Mouse (Mus musculus): ENCODE results near the gene Gtdc1. TPM values are rescaled to one million over a fixed set of nuclear protein-coding genes. Genes with fewer than 3 reads are reported as not detected.

The Gtdc1 gene
- polyA plus RNA-seq, 1 experiment from 2014 or later, result 9.8 TPM

DNA sequence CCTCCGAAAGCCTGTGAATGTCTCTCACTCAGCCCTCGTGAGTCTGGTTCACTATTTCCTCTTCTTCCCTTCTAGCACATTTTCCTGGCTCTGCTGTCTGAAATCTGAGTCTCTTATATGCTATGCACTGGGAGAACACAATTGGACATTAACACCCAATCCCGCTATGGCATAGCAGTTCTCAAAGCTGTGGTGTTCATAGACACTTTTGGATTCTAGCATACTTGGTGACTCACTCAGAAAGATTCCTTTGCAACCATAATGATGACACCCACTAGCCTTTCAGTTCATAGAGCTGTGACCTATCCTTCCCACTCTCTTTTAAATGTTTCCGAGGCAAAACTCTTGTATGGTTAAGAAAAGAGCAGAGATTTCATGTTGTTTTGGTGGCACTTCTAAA lies 33.7 kb upstream of the Gtdc1 start:
- no peaks in the 10 kb centered on the region for H3K4me1 ChIP-seq (ENCODE audit: control insufficient read depth, insufficient read depth, low read length)
- no peak for ATAC-seq (replicated peaks; ENCODE audit: insufficient number of reproducible peaks, low FRiP score, low TSS enrichment)
- H3K27me3 ChIP-seq (ENCODE audit: control insufficient read depth, insufficient read depth, low read length), result no peaks in the 10 kb centered on the region
- no peak overlapping the region for H3K4me3 ChIP-seq (ENCODE audit: low read depth, low read length)
- no peaks in the 10 kb centered on the region for H3K9me3 ChIP-seq (replicated peaks; ENCODE audit: control insufficient read depth, low read length)
- H3K36me3 ChIP-seq (ENCODE audit: control insufficient read depth, insufficient read depth, low read length), result no peaks in the 10 kb centered on the region
- H3K9ac ChIP-seq (ENCODE audit: low read depth, low read length), result no peak overlapping the region
- WGBS (ENCODE audit: insufficient replicate concordance), result 81% methylated on average over 4 of the region's 4 CpGs
- no peak overlapping the region for H3K4me2 ChIP-seq
- H3K27ac ChIP-seq (ENCODE audit: low read depth, low read length), result no peak overlapping the region

DNA sequence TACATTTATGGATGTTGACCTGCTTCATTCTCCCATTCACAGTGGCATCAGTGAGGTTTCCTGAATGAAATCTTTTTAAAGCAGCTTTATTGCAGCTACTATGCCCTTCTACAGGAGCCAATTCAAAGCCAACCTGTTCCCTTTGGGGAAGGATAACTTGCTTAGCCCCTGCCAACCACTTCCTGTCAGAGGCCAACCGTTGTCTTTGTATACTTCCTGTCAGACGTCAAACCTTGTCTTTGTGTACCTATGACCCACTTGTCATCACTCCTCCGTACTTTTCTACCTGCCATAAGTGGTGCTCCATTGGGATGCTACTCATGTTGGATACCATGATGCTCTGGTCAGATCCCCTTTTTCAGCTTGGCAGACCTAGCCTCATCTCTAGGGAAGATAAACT lies 33.1 kb upstream of the Gtdc1 start:
- Histone ChIP-seq H3K4me3 (ENCODE audit: low read depth, low read length) (no peak overlapping the region), H3K9ac (ENCODE audit: low read depth, low read length) (no peak overlapping the region), H3K4me1 (ENCODE audit: control insufficient read depth, insufficient read depth, low read length) (no peaks in the 10 kb centered on the region), H3K36me3 (ENCODE audit: control insufficient read depth, insufficient read depth, low read length) (no peaks in the 10 kb centered on the region), H3K27ac (ENCODE audit: low read depth, low read length) (no peak overlapping the region), H3K9me3 (replicated peaks; ENCODE audit: control insufficient read depth, low read length) (no peaks in the 10 kb centered on the region), H3K27me3 (ENCODE audit: control insufficient read depth, insufficient read depth, low read length) (no peaks in the 10 kb centered on the region), H3K4me2 (no peak overlapping the region)
- 76% methylated on average over 3 of the region's 3 CpGs for WGBS (ENCODE audit: insufficient replicate concordance)
- ATAC-seq (replicated peaks; ENCODE audit: insufficient number of reproducible peaks, low FRiP score, low TSS enrichment), result no peak

DNA sequence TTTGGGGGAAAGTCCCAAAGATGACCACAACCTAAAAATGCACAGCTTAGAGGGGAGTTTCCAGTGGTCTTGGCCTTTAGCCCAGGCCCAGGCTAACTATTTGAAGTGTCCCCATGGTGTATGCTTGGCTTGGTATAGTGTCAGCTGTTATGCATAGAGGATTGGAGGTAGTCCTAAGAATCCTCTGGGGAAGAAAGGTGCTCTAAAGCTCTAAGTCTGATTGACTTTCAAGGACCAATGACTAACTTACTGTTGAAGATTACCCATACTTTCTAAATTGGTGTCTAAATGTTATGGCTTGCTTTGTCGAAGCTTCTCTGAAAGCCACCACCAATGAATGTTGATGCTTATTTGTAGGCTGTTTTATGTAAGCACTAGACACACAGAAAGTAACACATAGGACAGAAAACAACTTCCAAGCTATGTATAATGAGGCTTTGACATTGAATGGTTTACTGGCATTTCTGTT lies 29.9 kb upstream of the Gtdc1 start:
- Histone ChIP-seq H3K4me3 (ENCODE audit: low read depth, low read length) (no peak overlapping the region), H3K4me2 (no peak overlapping the region), H3K36me3 (ENCODE audit: control insufficient read depth, insufficient read depth, low read length) (no peaks in the 10 kb centered on the region), H3K4me1 (ENCODE audit: control insufficient read depth, insufficient read depth, low read length) (peaks cover 13% of the 10 kb centered on the region), H3K27me3 (ENCODE audit: control insufficient read depth, insufficient read depth, low read length) (no peaks in the 10 kb centered on the region), H3K9ac (ENCODE audit: low read depth, low read length) (no peak overlapping the region), H3K27ac (ENCODE audit: low read depth, low read length) (no peak overlapping the region), H3K9me3 (replicated peaks; ENCODE audit: control insufficient read depth, low read length) (no peaks in the 10 kb centered on the region)
- no peak for ATAC-seq (replicated peaks; ENCODE audit: insufficient number of reproducible peaks, low FRiP score, low TSS enrichment)
- WGBS (ENCODE audit: insufficient replicate concordance), result 78% methylated on average over 1 of the region's 1 CpGs

DNA sequence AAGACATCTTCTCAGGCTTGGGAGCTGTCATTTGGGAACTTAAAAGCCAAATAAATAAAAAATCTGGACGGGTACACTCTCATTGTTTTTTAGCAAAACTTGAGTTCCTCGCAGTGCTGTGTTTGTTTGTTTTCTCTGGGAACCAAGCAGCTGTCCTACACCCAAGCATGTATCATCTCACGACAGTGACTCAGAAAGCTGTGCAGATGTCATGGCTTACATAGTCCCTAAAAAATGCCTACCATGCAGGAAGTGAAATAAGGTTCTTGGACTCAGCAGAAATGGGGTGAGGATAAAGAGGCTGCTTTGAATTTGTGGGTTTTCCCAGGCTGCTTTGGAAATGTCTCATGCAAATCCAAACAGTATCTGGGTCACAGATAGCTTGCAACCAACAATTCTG lies 28.8 kb upstream of the Gtdc1 start:
- H3K27ac ChIP-seq (ENCODE audit: low read depth, low read length), result no peak overlapping the region
- WGBS (ENCODE audit: insufficient replicate concordance), result 33% methylated on average over 3 of the region's 3 CpGs
- ATAC-seq (replicated peaks; ENCODE audit: insufficient number of reproducible peaks, low FRiP score, low TSS enrichment), result no peak

DNA sequence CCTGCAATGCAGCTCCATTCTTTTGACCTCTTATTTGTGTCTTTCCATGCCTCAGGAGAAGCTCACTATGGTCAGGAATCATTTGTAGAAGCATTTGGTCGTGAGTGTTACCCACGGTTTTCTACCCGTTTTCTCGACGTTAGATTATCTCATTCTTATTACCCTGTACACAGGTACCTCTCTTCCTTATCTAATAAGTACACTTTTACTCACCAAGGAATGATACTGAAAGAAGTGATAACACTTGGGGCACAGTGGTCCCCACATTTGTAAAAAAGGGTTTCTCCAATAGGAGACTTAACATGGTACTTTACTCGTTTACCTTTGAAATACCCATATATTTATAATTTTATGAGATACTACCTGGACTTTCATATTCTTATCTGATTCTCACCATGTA lies 28.0 kb upstream of the Gtdc1 start:
- H3K4me3 ChIP-seq (ENCODE audit: low read depth, low read length), result no peak overlapping the region
- no peak overlapping the region for H3K9ac ChIP-seq (ENCODE audit: low read depth, low read length)
- H3K4me1 ChIP-seq (ENCODE audit: control insufficient read depth, insufficient read depth, low read length), result peaks cover 20% of the 10 kb centered on the region
- H3K36me3 ChIP-seq (ENCODE audit: control insufficient read depth, insufficient read depth, low read length), result no peaks in the 10 kb centered on the region
- H3K27ac ChIP-seq (ENCODE audit: low read depth, low read length), result no peak overlapping the region
- H3K9me3 ChIP-seq (replicated peaks; ENCODE audit: control insufficient read depth, low read length), result no peaks in the 10 kb centered on the region
- 70% methylated on average over 6 of the region's 6 CpGs for WGBS (ENCODE audit: insufficient replicate concordance)
- no peaks in the 10 kb centered on the region for H3K27me3 ChIP-seq (ENCODE audit: control insufficient read depth, insufficient read depth, low read length)
- ATAC-seq (replicated peaks; ENCODE audit: insufficient number of reproducible peaks, low FRiP score, low TSS enrichment), result no peak
- no peak overlapping the region for H3K4me2 ChIP-seq

More for the DNA sequence above, 28.8 kb upstream of the Gtdc1 start:
- H3K4me3 ChIP-seq (ENCODE audit: low read depth, low read length), result no peak overlapping the region
- peaks cover 20% of the 10 kb centered on the region for H3K4me1 ChIP-seq (ENCODE audit: control insufficient read depth, insufficient read depth, low read length)
- no peak overlapping the region for H3K4me2 ChIP-seq
- no peaks in the 10 kb centered on the region for H3K36me3 ChIP-seq (ENCODE audit: control insufficient read depth, insufficient read depth, low read length)
- H3K9ac ChIP-seq (ENCODE audit: low read depth, low read length), result no peak overlapping the region
- no peaks in the 10 kb centered on the region for H3K27me3 ChIP-seq (ENCODE audit: control insufficient read depth, insufficient read depth, low read length)
- no peaks in the 10 kb centered on the region for H3K9me3 ChIP-seq (replicated peaks; ENCODE audit: control insufficient read depth, low read length)

DNA sequence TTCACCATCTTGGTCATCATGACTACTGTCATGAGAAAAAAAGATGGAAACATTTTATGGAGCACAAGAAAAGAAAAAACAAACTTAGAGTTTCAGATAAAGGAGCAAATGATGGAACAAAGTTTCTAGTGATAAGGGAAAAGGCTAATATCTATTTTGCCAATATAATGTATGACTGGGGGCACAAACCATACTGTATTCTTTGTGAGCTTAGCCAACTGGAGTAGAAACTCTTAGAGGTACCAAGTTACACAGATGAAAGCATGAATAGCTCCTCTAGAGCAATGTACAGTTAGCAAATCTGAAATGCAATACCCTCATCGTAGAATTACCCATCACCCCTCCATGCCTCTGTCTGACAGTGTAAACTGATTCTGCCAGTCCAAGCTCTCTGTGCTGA lies 26.7 kb upstream of the Gtdc1 start:
- H3K4me3 ChIP-seq (ENCODE audit: low read depth, low read length), result no peak overlapping the region
- peaks cover 20% of the 10 kb centered on the region for H3K4me1 ChIP-seq (ENCODE audit: control insufficient read depth, insufficient read depth, low read length)
- H3K9me3 ChIP-seq (replicated peaks; ENCODE audit: control insufficient read depth, low read length), result no peaks in the 10 kb centered on the region
- no peak overlapping the region for H3K9ac ChIP-seq (ENCODE audit: low read depth, low read length)
- no peak overlapping the region for H3K27ac ChIP-seq (ENCODE audit: low read depth, low read length)
- H3K27me3 ChIP-seq (ENCODE audit: control insufficient read depth, insufficient read depth, low read length), result no peaks in the 10 kb centered on the region
- no peaks in the 10 kb centered on the region for H3K36me3 ChIP-seq (ENCODE audit: control insufficient read depth, insufficient read depth, low read length)
- H3K4me2 ChIP-seq, result no peak overlapping the region
- ATAC-seq (replicated peaks; ENCODE audit: insufficient number of reproducible peaks, low FRiP score, low TSS enrichment), result no peak
- WGBS (ENCODE audit: insufficient replicate concordance), result 48% methylated on average over 1 of the region's 1 CpGs

DNA sequence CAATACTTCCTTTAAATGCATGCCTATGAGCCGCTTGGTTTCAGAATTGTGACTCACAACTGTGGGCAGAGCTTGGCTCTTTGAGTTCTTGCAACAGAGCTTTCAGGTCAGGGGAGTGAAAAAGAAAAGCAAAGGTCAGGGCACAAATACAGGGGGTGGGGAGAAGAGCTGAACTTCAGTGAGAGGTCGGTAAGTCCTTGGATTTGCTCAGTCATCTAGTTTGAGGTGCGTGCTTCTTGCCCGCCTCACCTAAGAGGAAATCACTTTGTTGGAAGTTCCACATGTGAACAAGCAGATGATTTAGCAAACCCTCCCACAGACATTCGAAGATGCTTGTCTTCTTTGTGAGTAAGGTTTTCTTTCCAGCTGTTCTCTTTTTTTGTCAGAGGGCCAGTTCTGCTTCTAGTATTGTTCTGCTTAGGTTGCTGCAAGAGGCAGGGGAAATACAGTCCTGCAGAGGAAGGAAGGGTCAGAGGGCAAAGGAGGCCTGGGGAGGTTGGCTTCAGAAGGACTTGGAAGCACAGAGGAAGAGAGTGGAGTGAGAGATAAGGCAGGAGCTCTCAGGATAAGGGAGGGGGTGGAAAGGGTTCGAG lies 25.5 kb upstream of the Gtdc1 start:
- H3K4me3 ChIP-seq (ENCODE audit: low read depth, low read length), result no peak overlapping the region
- H3K27me3 ChIP-seq (ENCODE audit: control insufficient read depth, insufficient read depth, low read length), result no peaks in the 10 kb centered on the region
- peak overlapping the region; percentile 42; the same call in 1 of the 2 replicates for H3K27ac ChIP-seq (ENCODE audit: low read depth, low read length)
- ATAC-seq (replicated peaks; ENCODE audit: insufficient number of reproducible peaks, low FRiP score, low TSS enrichment), result peak; percentile 67; the same call in 1 of the 2 replicates
- no peaks in the 10 kb centered on the region for H3K36me3 ChIP-seq (ENCODE audit: control insufficient read depth, insufficient read depth, low read length)
- no peak overlapping the region for H3K4me2 ChIP-seq
- 28% methylated on average over 6 of the region's 6 CpGs for WGBS (ENCODE audit: insufficient replicate concordance)
- no peak overlapping the region for H3K9ac ChIP-seq (ENCODE audit: low read depth, low read length)
- H3K4me1 ChIP-seq (ENCODE audit: control insufficient read depth, insufficient read depth, low read length), result peaks cover 20% of the 10 kb centered on the region
- H3K9me3 ChIP-seq (replicated peaks; ENCODE audit: control insufficient read depth, low read length), result no peaks in the 10 kb centered on the region

DNA sequence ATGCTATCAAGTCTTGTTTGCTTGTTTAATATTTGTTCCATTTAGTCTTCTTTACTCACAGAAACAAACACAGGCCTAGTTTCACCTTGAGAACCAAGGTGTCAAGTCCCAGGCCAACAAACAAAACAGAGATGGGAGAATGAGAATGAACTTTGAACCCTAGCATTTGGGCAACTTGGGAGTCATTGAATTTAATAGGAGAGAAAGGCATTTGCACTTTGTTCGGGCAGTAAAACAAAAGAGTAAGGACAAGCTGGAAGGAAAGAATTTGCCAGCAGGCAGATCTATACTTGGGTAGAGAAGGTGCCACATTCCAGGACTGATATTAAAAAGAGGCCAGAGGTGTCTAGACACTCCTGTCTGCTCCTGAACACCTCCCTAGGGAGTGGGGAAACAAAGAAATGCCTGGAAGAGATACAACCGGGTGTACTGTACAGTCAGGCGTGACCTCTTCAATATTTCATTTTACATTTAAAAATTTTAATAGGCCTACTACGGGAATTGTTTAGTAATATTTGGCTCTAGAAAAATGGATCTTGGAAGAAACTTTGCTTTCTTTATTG lies 24.3 kb upstream of the Gtdc1 start:
- H3K9ac ChIP-seq (ENCODE audit: low read depth, low read length), result no peak overlapping the region
- H3K27ac ChIP-seq (ENCODE audit: low read depth, low read length), result no peak overlapping the region
- no peaks in the 10 kb centered on the region for H3K27me3 ChIP-seq (ENCODE audit: control insufficient read depth, insufficient read depth, low read length)
- no peak overlapping the region for H3K4me3 ChIP-seq (ENCODE audit: low read depth, low read length)
- no peaks in the 10 kb centered on the region for H3K9me3 ChIP-seq (replicated peaks; ENCODE audit: control insufficient read depth, low read length)
- 46% methylated on average over 4 of the region's 4 CpGs for WGBS (ENCODE audit: insufficient replicate concordance)
- no peak overlapping the region for H3K4me2 ChIP-seq
- peaks cover 20% of the 10 kb centered on the region for H3K4me1 ChIP-seq (ENCODE audit: control insufficient read depth, insufficient read depth, low read length)
- 0 out of 2 replicates have a peak, but pooled peaks have one; percentile 59 for ATAC-seq (replicated peaks; ENCODE audit: insufficient number of reproducible peaks, low FRiP score, low TSS enrichment)
- H3K36me3 ChIP-seq (ENCODE audit: control insufficient read depth, insufficient read depth, low read length), result no peaks in the 10 kb centered on the region

DNA sequence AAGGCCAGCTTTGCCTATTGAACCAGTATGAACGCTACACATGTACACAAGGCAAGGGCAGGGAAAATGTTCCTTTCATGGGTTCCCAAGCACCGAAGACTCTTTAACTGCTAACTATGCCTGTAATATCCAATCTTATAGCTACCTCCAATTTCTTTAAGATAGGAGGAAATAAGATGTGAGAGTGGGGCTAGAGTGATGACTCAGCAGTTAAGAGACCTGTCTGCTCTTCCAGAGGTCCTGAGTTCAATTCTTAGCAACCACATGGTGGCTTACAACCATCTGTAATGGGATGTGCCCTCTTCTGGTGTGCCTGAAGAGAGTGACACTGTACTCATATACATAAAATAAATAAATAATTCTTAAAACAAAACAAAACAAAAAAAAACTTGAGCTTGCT lies 17.2 kb upstream of the Gtdc1 start:
- Histone ChIP-seq H3K4me3 (ENCODE audit: low read depth, low read length) (no peak overlapping the region), H3K4me1 (ENCODE audit: control insufficient read depth, insufficient read depth, low read length) (no peaks in the 10 kb centered on the region), H3K9me3 (replicated peaks; ENCODE audit: control insufficient read depth, low read length) (no peaks in the 10 kb centered on the region), H3K27ac (ENCODE audit: low read depth, low read length) (no peak overlapping the region), H3K4me2 (no peak overlapping the region), H3K9ac (ENCODE audit: low read depth, low read length) (no peak overlapping the region), H3K27me3 (ENCODE audit: control insufficient read depth, insufficient read depth, low read length) (no peaks in the 10 kb centered on the region), H3K36me3 (ENCODE audit: control insufficient read depth, insufficient read depth, low read length) (no peaks in the 10 kb centered on the region)
- WGBS (ENCODE audit: insufficient replicate concordance), result 93% methylated on average over 2 of the region's 2 CpGs
- ATAC-seq (replicated peaks; ENCODE audit: insufficient number of reproducible peaks, low FRiP score, low TSS enrichment), result no peak
